Mouse (Mus musculus) liver, embryonic 13.5 days (tissue): ENCODE results near the gene Stpg3. TPM values are rescaled to one million over a fixed set of nuclear protein-coding genes. Genes with fewer than 3 reads are reported as not detected.

Experiments used
- ATAC-seq: fragments of 200-750 bp; cut with Nextera tagmentation; 2 replicates; pipeline ENCODE4 v1.8.0; 2017; ENCODE audit warnings: low read depth, mild to moderate bottlenecking, moderate number of reproducible peaks, moderate library complexity
- DNase-seq: peaks from one replicate; pipeline ENCODE4 v3.0.0; 2022
- H3K27ac ChIP-seq: fragments of 300-500 bp; sonication (generic); 2 replicates; pipeline ENCODE4 v1.5.1; 2015; ENCODE audit warnings: moderate library complexity, mild to moderate bottlenecking, inconsistent platforms
- H3K27me3 ChIP-seq: fragments of 300-500 bp; sonication (generic); 2 replicates; pipeline ENCODE4 v1.6.1; 2015; ENCODE audit warnings: mild to moderate bottlenecking, inconsistent platforms
- H3K36me3 ChIP-seq: fragments of 300-500 bp; sonication (generic); 2 replicates; pipeline ENCODE4 v1.6.1; 2015; ENCODE audit warnings: mild to moderate bottlenecking, inconsistent platforms
- H3K4me1 ChIP-seq: fragments of 300-500 bp; sonication (generic); replicated peaks from 2 replicates; pipeline ENCODE4 v1.6.1; 2015; ENCODE audit warnings: inconsistent platforms
- H3K4me2 ChIP-seq: fragments of 300-500 bp; sonication (generic); 2 replicates; pipeline ENCODE4 v1.6.1; 2015; ENCODE audit warnings: inconsistent platforms, mild to moderate bottlenecking, moderate library complexity
- H3K4me3 ChIP-seq: fragments of 300-500 bp; sonication (generic); replicated peaks from 2 replicates; pipeline ENCODE4 v1.5.1; 2015; ENCODE audit warnings: mild to moderate bottlenecking, inconsistent platforms
- H3K9ac ChIP-seq: fragments of 300-500 bp; sonication (generic); 2 replicates; pipeline ENCODE4 v1.6.1; 2015; ENCODE audit warnings: mild to moderate bottlenecking, inconsistent platforms
- H3K9me3 ChIP-seq: fragments of 300-500 bp; sonication (generic); replicated peaks from 2 replicates; pipeline ENCODE4 v1.6.1; 2016; ENCODE audit warnings: inconsistent platforms
- WGBS: fragments of 180-500 bp; shearing (Covaris S2); methylation state at CpG from one replicate; pipeline ENCODE4 v1.1.7; 2015; ENCODE audit not compliant: insufficient replicate concordance; 5-methylcytosine and 5-hydroxymethylcytosine counted together
- polyA plus RNA-seq: library from polyadenylated mRNA; unstranded; fragments of >200 nt; fragmentation: Nextera tagmentation; extraction: Ambion mirVana; gene quantifications from 2 replicates; pipeline ENCODE4 v1.2.1, GENCODE M21; 2015

Stpg3 gene
- polyA plus RNA-seq, 1 experiment from 2014 or later, result not detected

- no peaks in the 10 kb centered on the region for H3K9me3 ChIP-seq
- no peak for ATAC-seq
- peaks cover 58% of the 10 kb centered on the region for H3K36me3 ChIP-seq
- no peak within 1 kb of the TSS for H3K9ac ChIP-seq
- no peak within 1 kb of the TSS for H3K27ac ChIP-seq
- no peak for DNase-seq
- H3K4me1 ChIP-seq, result peaks cover 15% of the 10 kb centered on the region
- H3K4me2 ChIP-seq, result no peak within 1 kb of the TSS
- peaks cover 30% of the 10 kb centered on the region for H3K27me3 ChIP-seq
- no peak within 1 kb of the TSS for H3K4me3 ChIP-seq
- WGBS, result 83% methylated on average over 10 of the region's 10 CpGs
These were observed 32.0 kb upstream of the Stpg3 start, which contains the start of gene AL732309.1 for GRCm38 (mm10) chr2:25246183-25247072. AL732309.1 (minus strand) TSS chr2:25246863.

GRCm38 (mm10) chr2:25244144-25244543 is 29.7 kb upstream of the Stpg3 start:
- Histone ChIP-seq H3K4me2 (no peak overlapping the region), H3K4me1 (peaks cover 28% of the 10 kb centered on the region), H3K9ac (no peak overlapping the region), H3K4me3 (no peak overlapping the region), H3K9me3 (no peaks in the 10 kb centered on the region), H3K27ac (no peak overlapping the region), H3K27me3 (peaks cover 37% of the 10 kb centered on the region), H3K36me3 (peaks cover 35% of the 10 kb centered on the region)
- ATAC-seq (no peak), DNase-seq (no peak)
- WGBS, result 80% methylated on average over 4 of the region's 4 CpGs

- DNase-seq (no peak), ATAC-seq (no peak)
- Histone ChIP-seq H3K27me3 (peaks cover 37% of the 10 kb centered on the region), H3K4me1 (peaks cover 28% of the 10 kb centered on the region), H3K4me3 (no peak overlapping the region), H3K27ac (no peak overlapping the region), H3K4me2 (no peak overlapping the region), H3K9me3 (no peaks in the 10 kb centered on the region), H3K9ac (no peak overlapping the region), H3K36me3 (peaks cover 27% of the 10 kb centered on the region)
- WGBS, result 69% methylated on average over 8 of the region's 8 CpGs
These were observed 28.9 kb upstream of the Stpg3 start for GRCm38 (mm10) chr2:25243342-25243741.

- under 1% methylated on average over 57 of the region's 59 CpGs for WGBS
- H3K9ac ChIP-seq, result peak within 1 kb of the TSS; percentile 65
These were observed 27.7 kb upstream of the Stpg3 start, which contains the start of the genes Rnf208 and Cysrt1 for GRCm38 (mm10) chr2:25242101-25242506. Rnf208 (plus strand) TSS chr2:25242255. Cysrt1 (minus strand) TSS chr2:25242452.

DNA sequence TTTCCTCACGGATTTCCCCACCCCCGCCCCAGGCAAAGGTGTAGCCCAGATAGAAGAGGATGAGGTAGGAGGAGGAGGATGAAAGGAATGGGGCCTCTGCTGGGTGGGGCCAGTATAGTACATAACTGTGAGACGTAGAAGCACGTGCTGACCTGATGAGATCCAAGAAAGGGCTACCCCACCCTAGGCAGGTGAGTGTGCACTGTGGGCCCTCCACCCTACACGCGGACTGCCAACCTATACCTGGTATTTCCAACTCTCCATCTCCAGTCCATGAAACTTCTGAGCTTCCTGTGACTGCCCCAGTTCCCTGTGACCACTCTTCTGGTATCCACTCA is 27.0 kb upstream of the Stpg3 start:
- H3K4me1 ChIP-seq, result peaks cover 32% of the 10 kb centered on the region
- H3K9me3 ChIP-seq, result no peaks in the 10 kb centered on the region
- H3K4me3 ChIP-seq, result peak overlapping the region; percentile 57
- peak; percentile 22 for ATAC-seq
- peak overlapping the region; percentile 65; the same call in 1 of the 2 replicates for H3K9ac ChIP-seq
- DNase-seq, result no peak
- 12% methylated on average over 6 of the region's 6 CpGs for whole genome bisulfite sequencing
- H3K36me3 ChIP-seq, result peaks cover 8% of the 10 kb centered on the region
- H3K27me3 ChIP-seq, result peaks cover 37% of the 10 kb centered on the region
- peak overlapping the region; percentile 84 for H3K4me2 ChIP-seq
- H3K27ac ChIP-seq, result no peak overlapping the region

More at GRCm38 (mm10) chr2:25242101-25242506, 27.7 kb upstream of the Stpg3 start, which contains the start of the genes Rnf208 and Cysrt1:
- Histone ChIP-seq H3K4me3 (peak within 1 kb of the TSS; percentile 57), H3K36me3 (peaks cover 14% of the 10 kb centered on the region), H3K27ac (no peak within 1 kb of the TSS), H3K4me1 (peaks cover 28% of the 10 kb centered on the region), H3K27me3 (peaks cover 37% of the 10 kb centered on the region), H3K4me2 (peak within 1 kb of the TSS; percentile 84), H3K9me3 (no peaks in the 10 kb centered on the region)
- DNase-seq, result no peak
- ATAC-seq, result no peak

DNA sequence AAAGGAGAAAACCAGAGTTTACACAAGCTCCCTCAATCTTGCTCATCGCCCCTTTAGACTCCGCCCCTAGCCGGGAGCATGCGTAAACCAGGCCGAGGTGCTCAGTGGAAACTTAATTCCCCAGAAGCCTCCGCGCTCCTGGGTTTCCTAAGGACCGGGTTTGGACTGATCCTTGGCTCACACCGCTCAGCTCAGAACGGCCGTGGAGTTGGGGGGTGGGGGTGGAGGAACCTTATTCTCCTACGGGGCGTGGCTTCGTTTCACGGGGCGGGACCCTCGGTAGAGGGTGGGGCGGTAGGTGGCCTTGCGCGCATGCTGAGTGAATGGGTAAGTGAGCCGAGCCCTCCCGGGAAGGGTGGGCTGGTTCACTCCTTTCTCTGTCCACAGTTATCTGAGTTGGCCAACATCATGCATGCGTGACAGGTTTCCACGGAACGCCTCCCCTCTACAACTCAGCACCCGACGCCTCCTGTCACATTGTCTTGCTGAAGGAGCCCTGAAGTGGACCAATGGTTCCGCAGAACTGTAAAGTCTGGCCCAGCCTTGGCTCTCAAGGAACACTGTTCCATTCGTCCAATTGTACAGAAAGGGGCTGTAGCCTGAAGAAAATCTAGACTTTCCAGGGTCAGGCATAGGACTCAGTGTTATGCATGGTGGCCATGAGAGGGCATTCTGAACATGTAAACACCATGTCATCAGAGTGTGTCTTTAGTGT is 26.4 kb upstream of the Stpg3 start:
- H3K4me2 ChIP-seq, result peak overlapping the region; percentile 84
- peaks cover 37% of the 10 kb centered on the region for H3K4me1 ChIP-seq
- ATAC-seq (peak; percentile 73), DNase-seq (peak; percentile 60)
- no peak overlapping the region for H3K27ac ChIP-seq
- WGBS, result 2% methylated on average over 29 of the region's 29 CpGs
- peak overlapping the region; percentile 57 for H3K9ac ChIP-seq
- H3K36me3 ChIP-seq, result peaks cover 3% of the 10 kb centered on the region
- no peaks in the 10 kb centered on the region for H3K9me3 ChIP-seq
- peaks cover 41% of the 10 kb centered on the region for H3K27me3 ChIP-seq
- peak overlapping the region; percentile 57 for H3K4me3 ChIP-seq

DNA sequence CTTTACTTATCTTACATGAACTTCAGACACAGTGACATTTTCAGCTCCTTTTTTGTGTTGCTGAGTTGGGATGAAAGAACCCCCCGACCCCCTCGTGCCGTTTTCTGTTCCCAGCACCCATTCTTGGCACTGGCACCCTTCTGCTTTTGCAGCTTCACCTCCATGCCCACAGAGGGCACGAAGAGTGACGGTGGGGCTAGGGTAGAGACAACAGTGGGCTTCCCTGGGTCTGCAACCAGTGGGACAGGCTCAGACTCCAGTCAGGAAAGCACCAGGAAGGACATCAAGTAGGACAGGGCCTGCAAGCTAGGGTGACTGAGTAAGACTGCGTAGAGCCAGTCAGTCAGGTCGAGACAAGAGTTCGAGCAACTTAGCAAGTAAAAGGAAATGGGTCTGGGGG is 25.9 kb upstream of the Stpg3 start:
- H3K4me3 ChIP-seq, result peak overlapping the region; percentile 57
- DNase-seq, result no peak
- H3K27ac ChIP-seq, result no peak overlapping the region
- ATAC-seq, result no peak
- H3K36me3 ChIP-seq, result no peaks in the 10 kb centered on the region
- H3K9me3 ChIP-seq, result no peaks in the 10 kb centered on the region
- H3K27me3 ChIP-seq, result peaks cover 43% of the 10 kb centered on the region
- H3K4me2 ChIP-seq, result peak overlapping the region; percentile 84
- H3K4me1 ChIP-seq, result peaks cover 37% of the 10 kb centered on the region
- WGBS, result 41% methylated on average over 8 of the region's 8 CpGs
- H3K9ac ChIP-seq, result peak overlapping the region; percentile 57

GRCm38 (mm10) chr2:25239766-25240165 is 25.3 kb upstream of the Stpg3 start:
- H3K4me1 ChIP-seq, result peaks cover 37% of the 10 kb centered on the region
- no peak overlapping the region for H3K9ac ChIP-seq
- H3K27ac ChIP-seq, result no peak overlapping the region
- no peak overlapping the region for H3K4me2 ChIP-seq
- no peaks in the 10 kb centered on the region for H3K36me3 ChIP-seq
- DNase-seq, result no peak
- no peak overlapping the region for H3K4me3 ChIP-seq
- WGBS, result 79% methylated on average over 3 of the region's 3 CpGs
- ATAC-seq, result no peak
- H3K27me3 ChIP-seq, result peaks cover 43% of the 10 kb centered on the region
- no peaks in the 10 kb centered on the region for H3K9me3 ChIP-seq

- Histone ChIP-seq H3K4me2 (no peak overlapping the region), H3K27ac (no peak overlapping the region), H3K9ac (no peak overlapping the region), H3K4me3 (no peak overlapping the region), H3K4me1 (peaks cover 51% of the 10 kb centered on the region), H3K36me3 (no peaks in the 10 kb centered on the region), H3K27me3 (peaks cover 30% of the 10 kb centered on the region), H3K9me3 (no peaks in the 10 kb centered on the region)
- ATAC-seq (no peak), DNase-seq (no peak)
These were observed 23.7 kb upstream of the Stpg3 start for GRCm38 (mm10) chr2:25238106-25238505.

DNA sequence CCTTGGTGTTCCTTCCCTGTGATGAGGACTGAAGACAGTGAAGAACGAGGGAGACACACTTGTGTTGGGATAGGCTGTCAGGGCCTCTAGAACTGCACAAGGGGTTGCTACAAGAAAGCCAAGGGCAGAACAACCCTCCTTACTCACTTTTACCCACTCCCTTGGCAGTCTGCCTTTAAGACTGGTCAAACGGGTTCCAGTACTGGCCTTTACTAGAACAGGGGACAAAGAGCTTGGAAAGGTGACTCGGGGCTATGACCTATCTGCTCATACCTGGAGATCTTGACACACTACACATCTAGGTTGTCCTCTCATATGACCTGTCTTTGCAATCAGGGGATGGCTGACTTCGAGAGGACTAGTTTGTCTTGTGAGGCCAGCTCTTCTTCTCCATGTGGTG is 23.1 kb upstream of the Stpg3 start:
- Histone ChIP-seq H3K36me3 (no peaks in the 10 kb centered on the region), H3K27me3 (peaks cover 24% of the 10 kb centered on the region), H3K27ac (no peak overlapping the region), H3K4me3 (no peak overlapping the region), H3K4me2 (no peak overlapping the region), H3K9ac (no peak overlapping the region), H3K9me3 (no peaks in the 10 kb centered on the region), H3K4me1 (peaks cover 53% of the 10 kb centered on the region)
- 52% methylated on average over 4 of the region's 4 CpGs for WGBS
- ATAC-seq (no peak), DNase-seq (no peak)

- Histone ChIP-seq H3K36me3 (no peaks in the 10 kb centered on the region), H3K9me3 (no peaks in the 10 kb centered on the region), H3K27me3 (peaks cover 15% of the 10 kb centered on the region), H3K4me1 (peaks cover 44% of the 10 kb centered on the region), H3K4me2 (no peak within 1 kb of the TSS), H3K4me3 (no peak within 1 kb of the TSS), H3K9ac (no peak within 1 kb of the TSS; the same call in 1 of the 2 replicates), H3K27ac (no peak within 1 kb of the TSS)
- WGBS, result 29% methylated on average over 8 of the region's 8 CpGs
- no peak for DNase-seq
- no peak for ATAC-seq
These were observed 22.2 kb upstream of the Stpg3 start, which contains the start of gene Rnf224 for GRCm38 (mm10) chr2:25236614-25237013. Rnf224 (minus strand) TSS chr2:25236787.
